Mouse (Mus musculus) stomach, embryonic 16.5 days (tissue): ENCODE data around the gene Gabarap. TPM values are rescaled to one million over a fixed set of nuclear protein-coding genes. Genes with fewer than 3 reads are reported as not detected.

Experiments
- ATAC-seq: fragments of 200-750 bp; cut with Nextera tagmentation; 2 replicates; pipeline ENCODE4 v1.8.0; 2017; ENCODE audit warnings: moderate number of reproducible peaks, moderate TSS enrichment; ENCODE audit not compliant: insufficient read depth, low FRiP score
- H3K27ac ChIP-seq: fragments of 300-500 bp; sonication (generic); 2 replicates; pipeline ENCODE4 v1.5.1; 2014; ENCODE audit warnings: low read length
- H3K27me3 ChIP-seq: fragments of 300-500 bp; sonication (generic); 2 replicates; pipeline ENCODE4 v1.6.1; 2014; ENCODE audit warnings: low read length, control low read depth, mixed read lengths; ENCODE audit not compliant: control insufficient read depth, insufficient read depth
- H3K36me3 ChIP-seq: fragments of 300-500 bp; sonication (generic); 2 replicates; pipeline ENCODE4 v1.6.1; 2014; ENCODE audit warnings: low read length; ENCODE audit not compliant: control insufficient read depth, insufficient read depth
- H3K4me1 ChIP-seq: fragments of 300-500 bp; sonication (generic); 2 replicates; pipeline ENCODE4 v1.6.1; 2014; ENCODE audit warnings: low read length, control low read depth, mixed read lengths; ENCODE audit not compliant: control insufficient read depth, insufficient read depth
- H3K4me2 ChIP-seq: fragments of 300-500 bp; sonication (generic); 2 replicates; pipeline ENCODE4 v1.6.1; 2014; ENCODE audit warnings: low read depth, low read length, mixed read lengths
- H3K4me3 ChIP-seq: fragments of 300-500 bp; sonication (generic); replicated peaks from 2 replicates; pipeline ENCODE4 v1.5.1; 2014; ENCODE audit warnings: mild to moderate bottlenecking, low read length
- H3K9ac ChIP-seq: fragments of 300-500 bp; sonication (generic); 2 replicates; pipeline ENCODE4 v1.6.1; 2014; ENCODE audit warnings: low read length
- H3K9me3 ChIP-seq: fragments of 300-500 bp; sonication (generic); replicated peaks from 2 replicates; pipeline ENCODE4 v1.6.1; 2016; ENCODE audit warnings: low read length, control low read depth; ENCODE audit not compliant: control insufficient read depth
- WGBS: fragments of 180-500 bp; shearing (Covaris S2); extraction: QIAGEN DNeasy Blood & Tissue Kit; methylation state at CpG from one replicate; pipeline ENCODE4 v1.1.7; 2014; 5-methylcytosine and 5-hydroxymethylcytosine counted together
- polyA plus RNA-seq: library from polyadenylated mRNA; unstranded; fragments of >200 nt; fragmentation: Nextera tagmentation; extraction: Ambion mirVana; gene quantifications from 2 replicates; pipeline ENCODE4 v1.2.1, GENCODE M21; 2015

Gabarap gene
- polyA plus RNA-seq, 1 experiment from 2014 or later, result 494 TPM

- H3K36me3 ChIP-seq, result peaks cover 12% of the 10 kb centered on the region
- H3K9ac ChIP-seq, result peak overlapping the region; percentile 99
- H3K27ac ChIP-seq, result peak overlapping the region; percentile 99
- H3K9me3 ChIP-seq, result no peaks in the 10 kb centered on the region
- peaks cover 16% of the 10 kb centered on the region for H3K4me1 ChIP-seq
- WGBS, result under 1% methylated on average over 51 of the region's 60 CpGs
- H3K27me3 ChIP-seq, result no peaks in the 10 kb centered on the region
- peak; percentile 96 for ATAC-seq
- H3K4me2 ChIP-seq, result peak overlapping the region; percentile 76
- H3K4me3 ChIP-seq, result peak overlapping the region; percentile 94
Measured at GRCm38 (mm10) chr11:69980196-69981140, 10.5 kb upstream of the Gabarap start.

- peak within 1 kb of the TSS; percentile 76 for H3K4me2 ChIP-seq
- ATAC-seq, result no peak
- H3K27me3 ChIP-seq, result no peaks in the 10 kb centered on the region
- H3K9me3 ChIP-seq, result no peaks in the 10 kb centered on the region
- H3K27ac ChIP-seq, result peak within 1 kb of the TSS; percentile 99
- peak within 1 kb of the TSS; percentile 99 for H3K9ac ChIP-seq
- WGBS, result under 1% methylated on average over 39 of the region's 43 CpGs
- peaks cover 16% of the 10 kb centered on the region for H3K4me1 ChIP-seq
- peaks cover 12% of the 10 kb centered on the region for H3K36me3 ChIP-seq
- peak within 1 kb of the TSS; percentile 94 for H3K4me3 ChIP-seq
Measured at GRCm38 (mm10) chr11:69981141-69981762, 9.7 kb upstream of the Gabarap start, which contains the start of gene Ctdnep1. Gene Ctdnep1, plus strand, starts transcription at chr11:69981156.

GRCm38 (mm10) chr11:69982225-69982624 lies 8.7 kb upstream of the Gabarap start, which contains the start of gene Elp5:
Gene Elp5, minus strand, starts transcription at chr11:69982517.
- Histone ChIP-seq H3K4me1 (peaks cover 16% of the 10 kb centered on the region), H3K4me3 (peak within 1 kb of the TSS; percentile 94), H3K9ac (peak within 1 kb of the TSS; percentile 99), H3K9me3 (no peaks in the 10 kb centered on the region), H3K4me2 (peak within 1 kb of the TSS; percentile 76), H3K36me3 (peaks cover 14% of the 10 kb centered on the region), H3K27me3 (no peaks in the 10 kb centered on the region), H3K27ac (peak within 1 kb of the TSS; percentile 99)
- ATAC-seq, result no peak
- WGBS, result 38% methylated on average over 8 of the region's 8 CpGs

GRCm38 (mm10) chr11:69982877-69983276 lies 8.1 kb upstream of the Gabarap start:
- ATAC-seq, result no peak
- no peaks in the 10 kb centered on the region for H3K9me3 ChIP-seq

GRCm38 (mm10) chr11:69983377-69983776 lies 7.6 kb upstream of the Gabarap start:
- H3K27ac ChIP-seq, result 0 out of 2 replicates have a peak overlapping the region, but pooled peaks have one; percentile 7
- no peak overlapping the region for H3K4me3 ChIP-seq
- WGBS, result 85% methylated on average over 4 of the region's 4 CpGs
- H3K9me3 ChIP-seq, result no peaks in the 10 kb centered on the region
- peaks cover 15% of the 10 kb centered on the region for H3K36me3 ChIP-seq
- no peak for ATAC-seq
- peak overlapping the region; percentile 99 for H3K9ac ChIP-seq
- H3K4me1 ChIP-seq, result peaks cover 16% of the 10 kb centered on the region
- no peak overlapping the region; the same call in 1 of the 2 replicates for H3K4me2 ChIP-seq
- H3K27me3 ChIP-seq, result no peaks in the 10 kb centered on the region

More at GRCm38 (mm10) chr11:69982877-69983276, 8.1 kb upstream of the Gabarap start:
- Histone ChIP-seq H3K27ac (0 out of 2 replicates have a peak overlapping the region, but pooled peaks have one; percentile 7), H3K36me3 (peaks cover 14% of the 10 kb centered on the region), H3K4me1 (peaks cover 16% of the 10 kb centered on the region), H3K27me3 (no peaks in the 10 kb centered on the region), H3K9ac (peak overlapping the region; percentile 99), H3K4me3 (peak overlapping the region; percentile 94; the same call in 1 of the 2 replicates), H3K4me2 (peak overlapping the region; percentile 76)
- 14% methylated on average over 5 of the region's 5 CpGs for WGBS

GRCm38 (mm10) chr11:69984431-69984830 lies 6.5 kb upstream of the Gabarap start:
- WGBS, result 88% methylated on average over 8 of the region's 8 CpGs

GRCm38 (mm10) chr11:69989949-69990348 lies 994 bp upstream of the Gabarap start:
- Histone ChIP-seq H3K4me3 (no peak overlapping the region), H3K9me3 (no peaks in the 10 kb centered on the region), H3K27me3 (no peaks in the 10 kb centered on the region), H3K4me2 (no peak overlapping the region), H3K4me1 (peaks cover 22% of the 10 kb centered on the region), H3K36me3 (peaks cover 32% of the 10 kb centered on the region), H3K9ac (no peak overlapping the region), H3K27ac (peak overlapping the region; percentile 96)
- 92% methylated on average over 8 of the region's 8 CpGs for WGBS
- ATAC-seq, result no peak

More at GRCm38 (mm10) chr11:69984431-69984830, 6.5 kb upstream of the Gabarap start:
- H3K27ac ChIP-seq, result no peak overlapping the region
- no peak for ATAC-seq
- no peak overlapping the region for H3K4me3 ChIP-seq
- no peak overlapping the region for H3K9ac ChIP-seq
- H3K9me3 ChIP-seq, result no peaks in the 10 kb centered on the region
- peaks cover 25% of the 10 kb centered on the region for H3K36me3 ChIP-seq
- H3K4me1 ChIP-seq, result peaks cover 15% of the 10 kb centered on the region
- H3K27me3 ChIP-seq, result no peaks in the 10 kb centered on the region
- no peak overlapping the region for H3K4me2 ChIP-seq

- H3K36me3 ChIP-seq, result peaks cover 28% of the 10 kb centered on the region
- H3K27ac ChIP-seq, result peak overlapping the region; percentile 96
- no peak for ATAC-seq
- peaks cover 24% of the 10 kb centered on the region for H3K4me1 ChIP-seq
- under 1% methylated on average over 15 of the region's 15 CpGs for WGBS
- peak overlapping the region; percentile 98 for H3K9ac ChIP-seq
- no peaks in the 10 kb centered on the region for H3K9me3 ChIP-seq
- peak overlapping the region; percentile 73 for H3K4me2 ChIP-seq
- peak overlapping the region; percentile 96 for H3K4me3 ChIP-seq
- H3K27me3 ChIP-seq, result no peaks in the 10 kb centered on the region
Measured at GRCm38 (mm10) chr11:69991711-69992110, 768 bp downstream of the Gabarap start.
